Mouse (Mus musculus) heart, postnatal 0 days (tissue): ENCODE measurements around the gene Hmcn1.

Experiments used
- CTCF ChIP-seq: IDR thresholded peaks from 2 replicates; pipeline ENCODE4 v1.5.1; 2016; ENCODE audit warnings: antibody characterized with exemption, control low read depth, low read depth
- EP300 ChIP-seq: IDR thresholded peaks from 2 replicates; pipeline ENCODE4 v1.6.1; 2016; ENCODE audit warnings: antibody characterized with exemption, low read depth

DNA sequence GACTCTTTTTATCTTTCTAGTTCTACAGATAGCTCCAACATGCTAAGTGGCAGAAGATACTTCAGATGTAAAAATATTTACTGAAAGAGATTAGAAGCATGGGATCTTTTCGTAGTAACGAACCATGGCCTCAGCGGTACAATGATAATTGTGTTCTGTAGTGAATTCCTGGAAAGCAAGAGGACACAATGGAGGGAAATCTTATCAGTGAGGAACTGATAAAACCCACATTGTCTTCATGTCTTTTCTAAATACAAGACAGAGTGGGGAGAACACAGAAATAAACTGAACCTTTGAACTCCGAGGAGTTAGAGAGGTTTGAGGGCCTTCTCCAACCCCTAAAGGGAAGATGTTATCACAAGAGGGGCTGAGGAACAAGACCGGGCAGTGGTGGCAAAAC, 126.6 kb downstream of the Hmcn1 start:
- TF ChIP-seq CTCF (no peak), EP300 (no peak)
